Mouse (Mus musculus) neural tube, embryonic 11.5 days (tissue): ENCODE measurements around the gene Sh3bp1. TPM values are rescaled to one million over a fixed set of nuclear protein-coding genes. Genes with fewer than 3 reads are reported as not detected.

ENCODE experiments used
- ATAC-seq: fragments of 200-750 bp; cut with Nextera tagmentation; 2 replicates; pipeline ENCODE4 v1.8.0; 2017; ENCODE audit warnings: moderate number of reproducible peaks, mild to moderate bottlenecking, moderate TSS enrichment, moderate library complexity; ENCODE audit not compliant: insufficient read depth, low FRiP score, low TSS enrichment
- DNase-seq: peaks from one replicate; pipeline ENCODE4 v3.0.0-alpha.2; 2015; ENCODE audit warnings: low spot score
- H3K27ac ChIP-seq: fragments of 300-500 bp; sonication (generic); 2 replicates; pipeline ENCODE4 v1.5.1; 2014; ENCODE audit warnings: low read depth, mild to moderate bottlenecking, low read length
- H3K27me3 ChIP-seq: fragments of 300-500 bp; sonication (generic); 2 replicates; pipeline ENCODE4 v1.6.1; 2014; ENCODE audit warnings: mild to moderate bottlenecking, low read length, mixed read lengths; ENCODE audit not compliant: control insufficient read depth, insufficient read depth
- H3K36me3 ChIP-seq: fragments of 300-500 bp; sonication (generic); 2 replicates; pipeline ENCODE4 v1.6.1; 2014; ENCODE audit warnings: mild to moderate bottlenecking, low read length, moderate library complexity, mixed read lengths; ENCODE audit not compliant: control insufficient read depth, insufficient read depth
- H3K4me1 ChIP-seq: fragments of 300-500 bp; sonication (generic); 2 replicates; pipeline ENCODE4 v1.6.1; 2014; ENCODE audit warnings: low read length, mixed read lengths; ENCODE audit not compliant: control insufficient read depth, insufficient read depth
- H3K4me2 ChIP-seq: fragments of 300-500 bp; sonication (generic); 2 replicates; pipeline ENCODE4 v1.6.1; 2014; ENCODE audit warnings: low read depth, mild to moderate bottlenecking, moderate library complexity
- H3K4me3 ChIP-seq: fragments of 300-500 bp; sonication (generic); 2 replicates; pipeline ENCODE4 v1.5.1; 2014; ENCODE audit warnings: low read depth, low read length
- H3K9ac ChIP-seq: fragments of 300-500 bp; sonication (generic); 2 replicates; pipeline ENCODE4 v1.6.1; 2014; ENCODE audit warnings: mild to moderate bottlenecking, low read length
- H3K9me3 ChIP-seq: fragments of 300-500 bp; sonication (generic); 2 replicates; pipeline ENCODE4 v1.6.1; 2016; ENCODE audit warnings: low read length; ENCODE audit not compliant: control insufficient read depth
- WGBS: fragments of 180-500 bp; shearing (Covaris S2); extraction: QIAGEN DNeasy Blood & Tissue Kit; methylation state at CpG from one replicate; pipeline ENCODE4 v1.1.7; 2014; 5-methylcytosine and 5-hydroxymethylcytosine counted together
- polyA plus RNA-seq: library from polyadenylated mRNA; unstranded; fragments of >200 nt; fragmentation: Nextera tagmentation; extraction: Ambion mirVana; gene quantifications from 2 replicates; pipeline ENCODE4 v1.2.1, GENCODE M21; 2014

Sh3bp1 gene
- polyA plus RNA-seq: 14.4 and 15.3 TPM in 2 replicates

- 1% methylated on average over 46 of the region's 47 CpGs for WGBS
- Histone ChIP-seq H3K27me3 (no peaks in the 10 kb centered on the region), H3K27ac (no peak within 1 kb of the TSS), H3K9ac (peak within 1 kb of the TSS; percentile 30), H3K4me1 (peaks cover 12% of the 10 kb centered on the region), H3K36me3 (no peaks in the 10 kb centered on the region), H3K4me2 (peak within 1 kb of the TSS; percentile 91), H3K4me3 (peak within 1 kb of the TSS; percentile 54), H3K9me3 (no peaks in the 10 kb centered on the region)
- DNase-seq: peak; percentile 66
- no peak for ATAC-seq
Observed at GRCm38 (mm10) chr15:78899740-78900584, at the start of gene Sh3bp1. Gene Sh3bp1 (plus strand): TSS chr15:78899768.

- H3K9ac ChIP-seq: no peak overlapping the region
- H3K9me3 ChIP-seq: no peaks in the 10 kb centered on the region
- no peaks in the 10 kb centered on the region for H3K36me3 ChIP-seq
- no peak overlapping the region for H3K27ac ChIP-seq
- H3K4me2 ChIP-seq: no peak overlapping the region
- DNase-seq (no peak), ATAC-seq (no peak)
- 80% methylated on average over 15 of the region's 15 CpGs for WGBS
- H3K27me3 ChIP-seq: no peaks in the 10 kb centered on the region
- H3K4me3 ChIP-seq: no peak overlapping the region
- H3K4me1 ChIP-seq: no peaks in the 10 kb centered on the region; the same call in 1 of the 2 replicates
Observed at GRCm38 (mm10) chr15:78850059-78850824, 49.3 kb upstream of the Sh3bp1 start.

GRCm38 (mm10) chr15:78850944-78851343, 48.6 kb upstream of the Sh3bp1 start:
- Histone ChIP-seq H3K9me3 (no peaks in the 10 kb centered on the region), H3K27me3 (no peaks in the 10 kb centered on the region), H3K27ac (no peak overlapping the region), H3K4me2 (no peak overlapping the region), H3K4me1 (no peaks in the 10 kb centered on the region), H3K4me3 (no peak overlapping the region), H3K9ac (no peak overlapping the region), H3K36me3 (no peaks in the 10 kb centered on the region)
- ATAC-seq (no peak), DNase-seq (no peak)
- 74% methylated on average over 6 of the region's 6 CpGs for WGBS

GRCm38 (mm10) chr15:78851505-78852153, 47.9 kb upstream of the Sh3bp1 start:
- Histone ChIP-seq H3K27ac (no peak overlapping the region), H3K9me3 (no peaks in the 10 kb centered on the region), H3K36me3 (no peaks in the 10 kb centered on the region), H3K4me3 (no peak overlapping the region), H3K27me3 (no peaks in the 10 kb centered on the region), H3K9ac (no peak overlapping the region), H3K4me2 (no peak overlapping the region; the same call in 1 of the 2 replicates), H3K4me1 (no peaks in the 10 kb centered on the region)
- 19% methylated on average over 13 of the region's 13 CpGs for WGBS
- peak; percentile 89 for DNase-seq
- peak; percentile 74 for ATAC-seq

GRCm38 (mm10) chr15:78855303-78855965, 44.1 kb upstream of the Sh3bp1 start, which contains the start of gene Lgals2:
Gene Lgals2 (minus strand): TSS chr15:78855529.
- no peak within 1 kb of the TSS for H3K27ac ChIP-seq
- ATAC-seq: no peak
- no peaks in the 10 kb centered on the region for H3K9me3 ChIP-seq
- H3K4me2 ChIP-seq: no peak within 1 kb of the TSS
- H3K27me3 ChIP-seq: no peaks in the 10 kb centered on the region
- no peak for DNase-seq
- H3K9ac ChIP-seq: no peak within 1 kb of the TSS
- no peak within 1 kb of the TSS for H3K4me3 ChIP-seq
- no peaks in the 10 kb centered on the region for H3K36me3 ChIP-seq
- WGBS: 82% methylated on average over 8 of the region's 8 CpGs
- no peaks in the 10 kb centered on the region for H3K4me1 ChIP-seq

GRCm38 (mm10) chr15:78857009-78857408, 42.6 kb upstream of the Sh3bp1 start:
- no peaks in the 10 kb centered on the region for H3K36me3 ChIP-seq
- H3K27ac ChIP-seq: no peak overlapping the region
- no peak for DNase-seq
- no peak overlapping the region for H3K4me2 ChIP-seq
- no peaks in the 10 kb centered on the region for H3K27me3 ChIP-seq
- H3K4me3 ChIP-seq: no peak overlapping the region
- H3K9me3 ChIP-seq: no peaks in the 10 kb centered on the region
- no peaks in the 10 kb centered on the region for H3K4me1 ChIP-seq
- no peak overlapping the region for H3K9ac ChIP-seq
- no peak for ATAC-seq
- WGBS: 84% methylated on average over 7 of the region's 7 CpGs

GRCm38 (mm10) chr15:78859311-78859710, 40.3 kb upstream of the Sh3bp1 start:
- Histone ChIP-seq H3K9me3 (no peaks in the 10 kb centered on the region), H3K9ac (no peak overlapping the region), H3K27me3 (no peaks in the 10 kb centered on the region), H3K4me3 (no peak overlapping the region), H3K4me1 (no peaks in the 10 kb centered on the region), H3K4me2 (no peak overlapping the region), H3K27ac (no peak overlapping the region), H3K36me3 (no peaks in the 10 kb centered on the region)
- WGBS: 73% methylated on average over 4 of the region's 4 CpGs
- no peak for DNase-seq
- ATAC-seq: no peak

- no peak overlapping the region for H3K9ac ChIP-seq
- ATAC-seq: no peak
- no peaks in the 10 kb centered on the region for H3K9me3 ChIP-seq
- DNase-seq: no peak
- H3K4me2 ChIP-seq: no peak overlapping the region
- no peaks in the 10 kb centered on the region for H3K27me3 ChIP-seq
- no peaks in the 10 kb centered on the region for H3K4me1 ChIP-seq
- no peak overlapping the region for H3K27ac ChIP-seq
- H3K4me3 ChIP-seq: no peak overlapping the region
- 79% methylated on average over 6 of the region's 6 CpGs for WGBS
- no peaks in the 10 kb centered on the region for H3K36me3 ChIP-seq
Observed at GRCm38 (mm10) chr15:78859714-78860113, 39.9 kb upstream of the Sh3bp1 start.
